Mouse (Mus musculus): ENCODE measurements around the gene Gsk3a. TPM values are rescaled to one million over a fixed set of nuclear protein-coding genes. Genes with fewer than 3 reads are reported as not detected.
"Not testable (repeated sequence)": the region's sequence is repeated elsewhere in the genome, so short reads cannot be mapped to it uniquely, and the experiment has no call there.

Gsk3a gene
- total RNA-seq, 2 experiments from 2014 or later = 67.5 to 69.2 TPM

DNA sequence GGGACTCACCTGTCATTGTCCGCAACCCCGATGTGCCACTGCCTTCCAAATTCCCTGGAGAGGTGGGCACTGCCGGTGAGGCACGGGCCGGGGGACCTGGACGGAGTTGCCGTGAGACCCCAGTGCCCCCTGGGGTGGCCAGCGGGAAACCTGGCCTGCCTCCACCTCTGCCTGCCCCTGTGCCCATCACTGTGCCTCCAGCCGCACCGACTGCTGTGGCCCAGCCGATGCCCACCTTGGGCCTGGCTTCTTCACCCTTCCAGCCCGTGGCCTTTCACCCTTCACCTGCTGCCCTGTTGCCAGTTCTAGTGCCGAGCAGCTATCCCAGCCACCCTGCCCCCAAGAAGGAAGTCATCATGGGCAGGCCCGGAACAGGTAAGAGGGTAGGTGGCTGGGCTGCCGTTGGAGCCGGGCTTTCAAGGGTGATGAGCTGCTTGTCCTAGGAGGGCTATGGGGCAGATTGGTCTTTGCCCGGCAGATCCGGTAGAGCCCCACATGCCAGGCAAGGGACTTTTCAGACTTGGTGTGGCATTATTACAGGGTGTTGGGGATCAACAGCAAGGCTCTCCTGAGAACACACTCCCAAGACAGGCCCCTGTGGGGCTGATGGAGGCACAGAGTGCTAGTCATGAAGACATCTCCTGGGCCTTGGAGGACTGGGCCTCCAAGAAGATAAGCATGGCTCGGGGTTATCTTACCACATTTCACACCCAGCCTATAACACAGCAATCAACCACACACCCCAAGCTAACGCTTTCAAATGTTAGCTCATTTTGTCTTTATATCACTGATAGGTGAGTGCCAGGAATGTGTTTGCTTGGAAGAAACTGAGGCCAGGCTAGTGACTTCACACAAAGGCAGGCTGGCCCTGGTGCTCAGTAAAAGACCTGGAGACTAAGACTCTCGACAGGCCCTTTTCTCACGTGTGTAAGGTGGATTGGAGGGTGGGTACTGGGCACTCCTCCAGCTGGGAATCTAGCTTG lies 35.9 kb upstream of the Gsk3a start:
- DNase-seq = peak in 1 of 2 experiments; percentile 3
- intact Hi-C loops (cut with DNase I) = no loop called here

DNA sequence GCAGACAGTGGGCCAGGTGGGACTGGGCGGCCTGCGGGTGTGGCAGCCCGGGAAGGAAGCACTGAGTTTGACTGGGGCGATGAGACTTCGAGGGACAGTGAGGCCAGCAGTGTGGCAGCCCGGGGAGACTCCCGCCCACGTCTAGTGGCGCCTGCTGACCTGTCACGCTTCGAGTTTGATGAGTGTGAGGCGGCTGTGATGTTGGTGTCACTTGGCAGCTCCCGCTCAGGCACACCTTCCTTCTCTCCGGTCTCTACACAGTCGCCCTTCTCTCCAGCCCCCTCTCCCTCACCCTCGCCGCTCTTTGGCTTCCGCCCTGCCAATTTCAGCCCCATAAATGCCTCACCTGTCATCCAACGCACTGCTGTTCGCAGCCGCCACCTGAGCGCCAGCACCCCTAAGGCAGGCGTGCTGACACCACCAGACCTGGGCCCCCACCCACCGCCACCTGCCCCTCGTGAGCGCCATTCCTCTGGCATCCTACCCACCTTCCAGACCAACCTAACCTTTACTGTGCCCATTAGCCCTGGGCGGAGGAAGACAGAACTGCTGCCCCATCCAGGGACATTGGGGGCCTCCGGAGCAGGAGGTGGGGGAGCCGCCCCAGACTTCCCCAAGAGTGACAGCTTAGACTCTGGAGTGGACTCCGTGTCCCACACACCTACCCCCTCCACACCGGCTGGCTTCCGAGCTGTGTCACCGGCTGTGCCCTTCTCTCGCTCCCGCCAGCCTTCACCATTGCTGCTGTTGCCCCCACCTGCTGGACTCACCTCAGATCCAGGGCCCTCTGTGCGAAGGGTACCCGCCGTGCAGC lies 35.0 kb upstream of the Gsk3a start:
- intact Hi-C loops (cut with DNase I) = no loop called here
- DNase-seq = no peak

DNA sequence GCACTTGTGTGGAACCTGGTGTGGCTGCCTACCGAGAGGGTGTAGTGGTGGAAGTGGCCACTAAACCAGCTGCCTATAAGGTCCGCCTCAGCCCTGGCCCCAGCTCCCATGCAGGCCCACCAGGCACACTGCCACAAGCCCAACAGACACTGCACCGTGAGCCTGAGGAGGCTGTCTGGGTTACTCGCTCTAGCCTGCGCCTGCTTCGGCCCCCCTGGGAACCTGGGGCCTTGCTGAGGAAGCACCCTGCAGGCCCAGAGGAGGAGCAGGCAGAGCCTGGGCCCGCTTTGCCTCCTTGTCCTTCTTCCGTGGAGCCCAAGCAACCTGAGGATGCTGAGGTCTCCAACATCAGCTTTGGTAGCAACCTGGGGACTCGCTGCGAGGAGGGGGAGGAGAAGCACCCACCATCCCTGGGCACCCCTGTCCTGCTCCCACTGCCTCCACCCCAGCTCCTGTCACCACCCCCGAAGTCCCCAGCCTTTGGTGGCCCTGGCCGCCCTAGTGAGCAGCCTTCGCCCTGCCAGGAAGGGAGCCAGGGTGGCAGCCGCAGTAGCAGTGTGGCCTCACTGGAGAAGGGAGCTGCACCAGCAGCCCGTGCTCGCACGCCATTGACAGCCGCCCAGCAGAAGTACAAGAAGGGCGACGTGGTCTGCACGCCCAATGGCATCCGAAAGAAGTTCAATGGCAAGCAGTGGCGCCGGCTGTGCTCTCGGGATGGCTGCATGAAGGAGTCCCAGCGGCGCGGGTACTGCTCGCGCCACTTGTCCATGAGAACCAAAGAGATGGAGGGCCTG lies 34.2 kb upstream of the Gsk3a start:
- peak in 1 of 2 experiments; percentile 5 for DNase-seq
- intact Hi-C loops (cut with DNase I) = no loop called here

DNA sequence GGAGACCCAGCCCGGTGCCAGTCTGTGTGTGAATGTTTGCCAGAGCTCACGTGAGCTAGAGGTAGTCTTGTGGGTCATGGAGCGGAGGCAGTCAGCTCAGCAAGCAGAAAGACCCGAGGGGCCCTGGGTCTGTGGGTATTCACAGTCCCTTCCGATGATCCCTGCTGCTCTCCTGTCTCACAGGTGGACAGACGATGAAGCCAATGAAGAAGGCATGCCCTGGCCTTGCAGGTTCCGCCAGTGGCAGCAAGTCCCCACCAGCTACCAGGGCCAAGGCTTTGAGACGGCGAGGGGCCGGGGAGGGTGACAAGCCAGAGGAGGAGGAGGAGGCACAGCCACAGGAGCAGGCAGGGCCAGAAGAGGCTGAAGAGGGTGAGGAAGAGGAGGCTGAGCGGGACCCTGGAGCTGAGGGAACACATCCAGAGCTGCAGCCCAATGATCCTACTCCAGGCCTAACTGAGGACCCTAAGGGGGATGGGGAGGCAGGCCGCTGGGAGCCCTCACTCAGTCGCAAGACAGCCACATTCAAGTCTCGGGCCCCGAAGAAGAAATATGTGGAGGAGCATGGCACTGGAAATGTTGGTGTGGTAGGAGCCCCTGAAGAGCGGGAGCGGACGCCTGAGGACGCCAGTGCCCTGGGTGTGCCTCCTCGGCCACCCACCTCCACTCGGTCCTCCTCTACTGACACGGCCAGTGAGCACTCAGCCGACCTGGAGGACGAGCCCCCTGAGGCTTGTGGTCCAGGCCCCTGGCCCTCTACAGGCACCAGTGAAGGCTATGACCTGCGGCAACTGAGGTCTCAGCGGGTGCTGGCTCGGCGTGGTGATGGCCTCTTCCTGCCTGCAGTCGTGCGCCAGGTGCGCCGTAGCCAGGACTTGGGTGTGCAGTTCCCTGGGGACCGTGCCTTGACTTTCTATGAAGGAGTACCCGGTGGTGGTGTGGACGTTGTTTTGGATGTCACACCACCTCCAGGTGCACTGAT lies 33.3 kb upstream of the Gsk3a start:
- DNase-seq = peak in 1 of 2 experiments; percentile 2

GRCm38 (mm10) chr7:25269545-25270271 lies 32.1 kb upstream of the Gsk3a start:
- DNase-seq = peak in 1 of 2 experiments; percentile 14

More for the DNA sequence above, 33.3 kb upstream of the Gsk3a start:
- intact Hi-C loops (cut with DNase I) = no loop called here

DNA sequence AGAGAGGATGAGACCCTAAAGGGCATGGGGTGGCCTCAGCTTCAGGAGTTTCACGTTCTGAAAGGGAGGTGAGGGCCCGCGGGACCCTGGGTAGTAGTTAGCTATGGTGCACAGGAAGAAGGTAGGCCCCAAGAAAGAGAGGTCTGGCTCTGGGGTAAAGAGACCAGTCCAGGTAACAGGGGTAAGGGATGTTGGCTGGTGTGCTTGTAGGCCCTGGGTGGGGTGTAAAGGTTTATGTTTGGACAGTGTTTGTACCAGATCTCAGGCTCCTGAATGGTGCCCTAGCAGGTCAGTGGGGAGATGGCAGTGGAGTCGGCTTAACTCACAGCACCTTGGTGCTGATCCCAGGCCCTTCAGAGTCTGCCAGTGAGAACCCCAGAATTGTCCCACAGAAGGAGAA lies 31.4 kb upstream of the Gsk3a start:
- intact Hi-C loops (cut with DNase I) = no loop called here
- peak; percentile 16 to 36 for DNase-seq

More at GRCm38 (mm10) chr7:25269545-25270271, 32.1 kb upstream of the Gsk3a start:
- intact Hi-C loops (cut with DNase I) = no loop called here

DNA sequence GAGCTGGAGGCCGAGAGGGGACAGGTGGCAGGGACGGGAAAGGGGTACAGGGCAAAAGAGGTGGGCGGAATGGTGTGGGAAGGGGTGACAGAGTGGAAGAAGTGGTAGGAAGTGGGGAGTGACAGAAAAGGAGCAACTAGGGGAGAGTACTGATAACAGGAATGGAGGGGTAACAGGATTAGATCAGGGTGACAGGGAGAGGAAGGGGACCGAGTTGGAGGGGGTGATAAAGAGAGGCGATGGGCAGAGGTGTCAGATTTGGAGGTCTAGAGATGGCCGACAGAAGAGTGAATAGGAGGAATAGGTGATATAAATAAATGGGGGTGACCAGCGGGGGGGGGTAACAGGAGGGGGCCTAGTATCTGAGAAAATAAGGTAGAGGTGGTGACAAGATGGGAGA lies 30.9 kb upstream of the Gsk3a start:
- intact Hi-C loops (cut with DNase I) = no loop called here
- no peak for DNase-seq

GRCm38 (mm10) chr7:25267751-25268463 lies 30.3 kb upstream of the Gsk3a start:
- DNase-seq = peak; percentile 96
- intact Hi-C loops (cut with DNase I) = no loop called here

- intact Hi-C loops (cut with DNase I) = no loop called here
- DNase-seq = peak; percentile 94 to 99
Observed at GRCm38 (mm10) chr7:25267301-25267750, 29.7 kb upstream of the Gsk3a start, which contains the start of gene Cic. Gene Cic, plus strand, starts transcription at chr7:25267704.

- intact Hi-C loops (cut with DNase I) = no loop called here
- no peak for DNase-seq
Observed at GRCm38 (mm10) chr7:25266180-25266962, 28.7 kb upstream of the Gsk3a start.

DNA sequence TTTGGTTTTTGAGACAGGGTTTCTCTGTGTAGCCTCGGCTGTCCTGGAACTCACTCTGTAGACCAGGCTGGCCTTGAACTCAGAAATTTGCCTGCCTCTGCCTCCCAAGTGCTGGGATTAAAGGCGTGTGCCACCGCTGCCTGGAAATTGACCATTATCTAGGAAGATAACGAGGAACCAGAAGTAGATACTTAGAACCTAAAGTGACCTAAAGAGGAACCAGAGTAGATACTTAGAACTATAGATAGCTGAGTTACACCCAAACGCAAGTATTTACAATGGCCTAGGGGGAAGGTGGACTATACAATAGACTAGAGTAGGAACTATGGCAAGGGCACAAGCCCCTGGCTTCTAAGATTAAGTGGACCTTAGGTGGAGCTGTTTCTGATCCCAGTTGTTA lies 28.1 kb upstream of the Gsk3a start:
- not testable (repeated sequence) for DNase-seq
- intact Hi-C loops (cut with DNase I) = loop anchor here (2.0 kb wide), 1 partner anchor 15 kb away; the partner anchor contains the start of gene Erf

GRCm38 (mm10) chr7:25263968-25264870 lies 26.6 kb upstream of the Gsk3a start:
- no peak for DNase-seq
- intact Hi-C loops (cut with DNase I) = loop anchor here (2.0 kb wide), 1 partner anchor 13 kb away; the partner anchor contains the start of gene Erf

DNA sequence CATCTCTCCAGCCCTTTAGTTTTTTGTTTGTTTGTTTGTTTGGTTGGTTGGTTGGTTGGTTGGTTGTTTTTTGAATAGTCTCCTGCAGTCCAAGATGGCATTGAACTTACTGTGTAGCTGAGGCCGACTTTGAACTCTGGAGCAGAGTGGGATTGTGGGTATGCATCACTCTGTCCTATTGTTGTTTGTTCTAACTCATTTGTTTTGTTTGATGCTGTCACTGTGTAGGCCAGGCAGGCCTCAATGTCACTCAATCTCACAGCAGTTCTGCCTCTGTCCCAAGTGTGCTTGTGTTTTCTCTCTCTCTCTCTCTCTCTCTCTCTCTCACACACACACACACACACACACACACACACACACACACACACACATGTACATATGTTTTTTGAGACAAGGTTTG lies 24.2 kb upstream of the Gsk3a start:
- no peak for DNase-seq
- intact Hi-C loops (cut with DNase I) = no loop called here

DNA sequence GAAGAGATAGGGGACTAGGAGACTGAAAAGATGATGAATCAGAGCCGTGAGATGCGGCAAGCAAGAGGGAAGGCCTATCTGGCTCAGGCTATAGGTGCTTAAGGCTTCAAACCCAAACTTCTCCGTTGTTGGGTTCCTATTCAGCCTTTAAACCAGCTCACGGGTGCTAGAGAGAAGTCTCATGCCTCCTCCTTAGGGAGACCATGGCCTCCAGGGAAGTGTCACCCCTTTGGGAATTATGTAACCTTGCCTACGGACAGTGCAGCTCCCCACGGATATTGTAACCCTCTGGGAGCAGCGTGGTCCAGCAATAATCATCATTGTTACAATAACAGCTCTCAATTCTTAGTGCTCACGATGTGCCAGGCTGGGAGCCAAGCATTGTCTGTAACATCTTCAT lies 14.2 kb upstream of the Gsk3a start:
- peak; percentile 40 to 48 for DNase-seq
- intact Hi-C loops (cut with DNase I) = loop anchor here (1.0 to 2.0 kb wide), 2 partner anchors 13 to 26 kb away; no protein-coding TSS in a partner anchor

DNA sequence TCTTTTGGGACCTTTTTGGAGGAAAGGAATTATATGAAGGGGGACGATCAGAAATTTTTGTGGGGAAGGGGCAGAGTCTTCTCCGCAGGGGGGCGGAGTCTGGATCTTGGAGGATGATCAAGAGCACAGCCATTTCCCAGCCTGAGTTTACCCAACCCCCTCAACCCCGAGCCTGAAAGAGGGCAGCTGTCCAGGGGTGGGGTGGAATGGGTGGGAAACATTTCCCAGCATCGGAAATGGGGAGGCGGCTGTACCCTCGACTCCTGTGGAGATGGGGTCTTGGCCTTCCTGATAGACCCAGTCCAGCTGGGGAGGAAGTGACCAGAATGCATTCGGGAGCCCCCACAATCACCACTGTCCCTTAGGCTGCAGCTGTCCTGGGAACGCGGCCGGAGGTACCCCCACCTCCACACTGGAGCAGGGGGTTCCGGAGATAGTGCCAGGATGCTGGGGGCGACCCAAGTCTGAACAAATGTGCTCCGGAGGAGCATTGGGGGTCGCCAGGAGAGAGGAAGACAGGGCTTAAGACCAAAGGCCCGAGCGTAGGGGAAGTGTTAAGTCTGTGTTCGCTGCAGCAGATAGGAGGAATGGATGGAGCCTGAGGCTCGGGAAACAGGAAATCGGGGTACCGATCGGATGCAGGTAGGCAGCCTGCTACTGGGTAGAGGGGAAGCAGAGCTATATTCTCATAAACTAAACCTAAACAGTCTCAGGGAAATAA lies 13.6 kb upstream of the Gsk3a start:
- intact Hi-C loops (cut with DNase I) = loop anchor here (1.0 to 2.0 kb wide), 2 partner anchors 14 to 27 kb away; no protein-coding TSS in a partner anchor
- peak; percentile 69 to 80 for DNase-seq
